Mouse (Mus musculus): ENCODE measurements around the gene Copz2. TPM values are rescaled to one million over a fixed set of nuclear protein-coding genes. Genes with fewer than 3 reads are reported as not detected.
A peak's percentile ranks its signal among the peaks of the same experiment; 100 is the strongest.

The Copz2 gene
- polyA plus RNA-seq, 1 experiment from 2014 or later: 19.7 TPM

GRCm38 (mm10) chr11:96821956-96822355 lies 27.7 kb upstream of the Copz2 start:
- no peak overlapping the region for H3K4me3 ChIP-seq (replicated peaks)
- WGBS: 94% methylated on average over 10 of the region's 10 CpGs

GRCm38 (mm10) chr11:96822675-96823470 lies 26.8 kb upstream of the Copz2 start:
- H3K4me1 ChIP-seq (replicated peaks): peaks cover 53% of the 10 kb centered on the region
- no peaks in the 10 kb centered on the region for H3K27me3 ChIP-seq
- H3K36me3 ChIP-seq: peaks cover 60% of the 10 kb centered on the region
- no peak for ATAC-seq
- peak overlapping the region; percentile 73 for H3K9ac ChIP-seq (replicated peaks)
- H3K27ac ChIP-seq: peak overlapping the region; percentile 94
- H3K4me2 ChIP-seq (replicated peaks): peak overlapping the region; percentile 97
- WGBS: 34% methylated on average over 4 of the region's 4 CpGs
- H3K9me3 ChIP-seq: no peaks in the 10 kb centered on the region
- H3K4me3 ChIP-seq (replicated peaks): peak overlapping the region; percentile 49

More at GRCm38 (mm10) chr11:96821956-96822355, 27.7 kb upstream of the Copz2 start:
- H3K27ac ChIP-seq: no peak overlapping the region
- no peaks in the 10 kb centered on the region for H3K27me3 ChIP-seq
- H3K36me3 ChIP-seq: peaks cover 64% of the 10 kb centered on the region
- no peaks in the 10 kb centered on the region for H3K9me3 ChIP-seq
- no peak for ATAC-seq
- no peak overlapping the region for H3K4me2 ChIP-seq (replicated peaks)
- H3K4me1 ChIP-seq (replicated peaks): peaks cover 44% of the 10 kb centered on the region
- H3K9ac ChIP-seq (replicated peaks): no peak overlapping the region

GRCm38 (mm10) chr11:96823471-96823837 lies 26.2 kb upstream of the Copz2 start:
- 3% methylated on average over 13 of the region's 13 CpGs for WGBS
- no peaks in the 10 kb centered on the region for H3K27me3 ChIP-seq
- peak overlapping the region; percentile 94 for H3K27ac ChIP-seq
- H3K9ac ChIP-seq (replicated peaks): peak overlapping the region; percentile 73
- H3K4me2 ChIP-seq (replicated peaks): peak overlapping the region; percentile 97
- ATAC-seq: peak; percentile 19
- H3K4me3 ChIP-seq (replicated peaks): peak overlapping the region; percentile 49
- H3K36me3 ChIP-seq: peaks cover 54% of the 10 kb centered on the region
- H3K9me3 ChIP-seq: no peaks in the 10 kb centered on the region
- H3K4me1 ChIP-seq (replicated peaks): peaks cover 59% of the 10 kb centered on the region

- Histone ChIP-seq H3K36me3 (peaks cover 48% of the 10 kb centered on the region), H3K4me2 (replicated peaks) (peak overlapping the region; percentile 97), H3K27me3 (no peaks in the 10 kb centered on the region), H3K27ac (peak overlapping the region; percentile 94), H3K4me1 (replicated peaks) (peaks cover 65% of the 10 kb centered on the region), H3K9me3 (no peaks in the 10 kb centered on the region), H3K4me3 (replicated peaks) (peak overlapping the region; percentile 49), H3K9ac (replicated peaks) (peak overlapping the region; percentile 73)
- under 1% methylated on average over 26 of the region's 26 CpGs for WGBS
- peak; percentile 93 for ATAC-seq
These were observed 25.5 kb upstream of the Copz2 start for GRCm38 (mm10) chr11:96823880-96824782.

- H3K9me3 ChIP-seq: no peaks in the 10 kb centered on the region
- H3K27me3 ChIP-seq: no peaks in the 10 kb centered on the region
- WGBS: 37% methylated on average over 7 of the region's 7 CpGs
- ATAC-seq: no peak
- peak overlapping the region; percentile 49 for H3K4me3 ChIP-seq (replicated peaks)
- peak overlapping the region; percentile 63 for H3K9ac ChIP-seq (replicated peaks)
- peak overlapping the region; percentile 94 for H3K27ac ChIP-seq
- H3K4me1 ChIP-seq (replicated peaks): peaks cover 66% of the 10 kb centered on the region
- H3K4me2 ChIP-seq (replicated peaks): peak overlapping the region; percentile 97
- peaks cover 39% of the 10 kb centered on the region for H3K36me3 ChIP-seq
These were observed 24.7 kb upstream of the Copz2 start for GRCm38 (mm10) chr11:96824783-96825495.

- Histone ChIP-seq H3K4me2 (replicated peaks) (peak overlapping the region; percentile 97), H3K9me3 (no peaks in the 10 kb centered on the region), H3K4me3 (replicated peaks) (peak overlapping the region; percentile 2), H3K9ac (replicated peaks) (peak overlapping the region; percentile 43), H3K27ac (0 out of 2 replicates have a peak overlapping the region, but pooled peaks have one; percentile 1), H3K27me3 (no peaks in the 10 kb centered on the region), H3K4me1 (replicated peaks) (peaks cover 71% of the 10 kb centered on the region), H3K36me3 (peaks cover 24% of the 10 kb centered on the region)
- ATAC-seq: no peak
- 89% methylated on average over 2 of the region's 2 CpGs for WGBS
These were observed 23.2 kb upstream of the Copz2 start for GRCm38 (mm10) chr11:96826481-96826880.

- H3K36me3 ChIP-seq: peaks cover 18% of the 10 kb centered on the region
- H3K4me1 ChIP-seq (replicated peaks): peaks cover 71% of the 10 kb centered on the region
- no peak overlapping the region for H3K27ac ChIP-seq
- H3K4me3 ChIP-seq (replicated peaks): peak overlapping the region; percentile 2
- peak overlapping the region; percentile 43; the same call in 1 of the 2 replicates for H3K9ac ChIP-seq (replicated peaks)
- 89% methylated on average over 12 of the region's 12 CpGs for WGBS
- H3K4me2 ChIP-seq (replicated peaks): peak overlapping the region; percentile 97
- H3K9me3 ChIP-seq: no peaks in the 10 kb centered on the region
- no peaks in the 10 kb centered on the region for H3K27me3 ChIP-seq
- no peak for ATAC-seq
These were observed 22.5 kb upstream of the Copz2 start for GRCm38 (mm10) chr11:96827062-96827581.

- H3K9me3 ChIP-seq: no peaks in the 10 kb centered on the region
- peak overlapping the region; percentile 28; the same call in 1 of the 2 replicates for H3K9ac ChIP-seq (replicated peaks)
- no peak overlapping the region for H3K27ac ChIP-seq
- no peak overlapping the region; the same call in 1 of the 2 replicates for H3K4me3 ChIP-seq (replicated peaks)
- H3K4me1 ChIP-seq (replicated peaks): peaks cover 65% of the 10 kb centered on the region
- WGBS: 83% methylated on average over 9 of the region's 9 CpGs
- no peak for ATAC-seq
- peak overlapping the region; percentile 97 for H3K4me2 ChIP-seq (replicated peaks)
- H3K36me3 ChIP-seq: peaks cover 16% of the 10 kb centered on the region
- no peaks in the 10 kb centered on the region for H3K27me3 ChIP-seq
These were observed 21.8 kb upstream of the Copz2 start for GRCm38 (mm10) chr11:96827917-96828316.

GRCm38 (mm10) chr11:96828881-96829280 lies 20.8 kb upstream of the Copz2 start:
- Histone ChIP-seq H3K4me3 (replicated peaks) (peak overlapping the region; percentile 74), H3K9me3 (no peaks in the 10 kb centered on the region), H3K27me3 (0 out of 2 replicates have a peak, but pooled peaks cover 2% of the 10 kb centered on the region), H3K4me1 (replicated peaks) (peaks cover 56% of the 10 kb centered on the region), H3K9ac (replicated peaks) (peak overlapping the region; percentile 91), H3K4me2 (replicated peaks) (peak overlapping the region; percentile 83), H3K36me3 (peaks cover 16% of the 10 kb centered on the region), H3K27ac (peak overlapping the region; percentile 93)
- ATAC-seq: no peak
- 16% methylated on average over 10 of the region's 10 CpGs for WGBS

- 0 out of 2 replicates have a peak, but pooled peaks cover 3% of the 10 kb centered on the region for H3K27me3 ChIP-seq
- under 1% methylated on average over 33 of the region's 33 CpGs for WGBS
- H3K4me1 ChIP-seq (replicated peaks): peaks cover 52% of the 10 kb centered on the region
- peak overlapping the region; percentile 91 for H3K9ac ChIP-seq (replicated peaks)
- H3K4me2 ChIP-seq (replicated peaks): peak overlapping the region; percentile 83
- peak overlapping the region; percentile 74 for H3K4me3 ChIP-seq (replicated peaks)
- no peaks in the 10 kb centered on the region for H3K9me3 ChIP-seq
- peak overlapping the region; percentile 93 for H3K27ac ChIP-seq
- ATAC-seq: peak; percentile 49
- peaks cover 16% of the 10 kb centered on the region for H3K36me3 ChIP-seq
These were observed 20.3 kb upstream of the Copz2 start for GRCm38 (mm10) chr11:96829403-96829812.

Data from midbrain, embryonic 13.5 days (tissue).